Mouse (Mus musculus) left cerebral cortex, postnatal 10 days (tissue): ENCODE results near the gene Slc16a7. TPM values are rescaled to one million over a fixed set of nuclear protein-coding genes. Genes with fewer than 3 reads are reported as not detected.
A peak's percentile ranks its signal among the peaks of the same experiment; 100 is the strongest.

Source experiments
- DNase-seq, 2 experiments: peaks; one replicate each; pipeline ENCODE4 v3.0.0; 2021 to 2022; ENCODE audit warnings: low spot score in 2 of 2, mixed read lengths in 1 of 2; ENCODE audit errors: extremely low spot score in 1 of 2
- intact Hi-C: fragments of 180-260 bp; cut with DNase I; formaldehyde crosslinking; loops from one replicate; pipeline ENCODE4 v1.15.1; 2025
- total RNA-seq, 2 experiments: library from RNA; stranded (reverse); gene quantifications; 2 replicates each; pipeline ENCODE4 v1.2.3; 2021

Slc16a7 gene
- total RNA-seq, 2 experiments from 2014 or later = 115 to 122 TPM

DNA sequence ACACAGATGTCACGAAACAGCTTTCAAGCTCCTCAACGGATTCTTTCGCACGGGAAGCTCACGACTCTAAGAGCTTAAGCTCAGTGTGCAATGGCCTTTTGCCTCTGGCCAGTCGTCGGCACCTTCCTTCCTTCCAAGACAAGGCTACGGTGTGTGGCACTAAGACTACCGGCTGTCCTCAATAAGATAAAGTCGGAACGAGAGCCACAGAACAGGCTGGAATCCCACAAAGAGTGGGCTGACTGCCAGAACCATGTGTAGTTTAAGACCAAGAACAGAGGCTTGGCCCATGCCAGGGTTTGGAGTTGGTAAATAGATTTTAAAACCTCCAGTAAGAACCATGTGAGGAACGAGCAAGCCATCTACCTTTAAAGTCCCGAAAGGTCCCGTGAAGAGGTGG lies 123.8 kb downstream of the Slc16a7 start:
- DNase-seq = peak; percentile 13 to 40
- intact Hi-C loops = loop anchor here (5.0 to 10.0 kb wide), 2 partner anchors 122 to 229 kb away; partner anchors contain the start of gene Slc16a7

DNA sequence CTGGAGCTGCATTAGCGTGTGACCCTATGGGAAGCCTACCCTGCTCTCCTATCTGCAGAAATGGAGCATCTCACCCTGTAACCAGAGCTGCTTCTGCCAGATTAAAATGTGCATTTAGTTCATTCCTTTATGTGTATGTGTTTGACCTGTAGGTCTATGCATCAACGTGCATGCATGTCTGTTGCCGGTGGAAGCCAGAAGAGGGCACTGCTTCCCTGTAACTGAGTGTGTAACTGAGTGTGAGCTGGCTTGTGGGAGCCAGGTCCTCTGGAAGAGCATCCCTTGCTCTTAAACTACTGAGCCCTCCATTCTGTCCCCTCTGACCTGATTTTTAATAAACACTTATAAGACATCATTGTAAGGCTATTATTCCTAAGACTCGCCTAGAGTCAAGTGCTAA lies 124.3 kb downstream of the Slc16a7 start:
- peak in 1 of 2 experiments; percentile 36 for DNase-seq
- intact Hi-C loops = loop anchor here (5.0 to 10.0 kb wide), 2 partner anchors 122 to 230 kb away; partner anchors contain the start of gene Slc16a7

DNA sequence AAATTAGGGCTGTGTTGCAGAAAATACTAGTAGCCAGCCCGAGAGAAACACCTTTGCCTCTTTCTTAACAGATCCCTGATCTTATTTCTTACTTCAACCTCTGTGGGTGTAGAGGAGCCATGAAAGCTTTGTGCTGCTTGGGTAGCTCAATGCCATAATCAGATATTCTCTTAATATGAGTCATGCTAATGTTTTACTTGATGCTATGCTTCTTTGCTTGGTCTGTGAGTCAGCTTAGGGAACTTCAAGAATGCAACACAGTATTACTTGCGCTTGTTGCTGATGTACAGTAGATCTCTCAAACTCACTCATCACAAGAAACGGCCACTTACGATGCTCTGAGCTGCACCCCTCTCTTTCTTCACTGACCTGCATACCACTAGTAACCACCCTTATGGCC lies 133.4 kb downstream of the Slc16a7 start:
- no peak for DNase-seq
- intact Hi-C loops = no loop called here

DNA sequence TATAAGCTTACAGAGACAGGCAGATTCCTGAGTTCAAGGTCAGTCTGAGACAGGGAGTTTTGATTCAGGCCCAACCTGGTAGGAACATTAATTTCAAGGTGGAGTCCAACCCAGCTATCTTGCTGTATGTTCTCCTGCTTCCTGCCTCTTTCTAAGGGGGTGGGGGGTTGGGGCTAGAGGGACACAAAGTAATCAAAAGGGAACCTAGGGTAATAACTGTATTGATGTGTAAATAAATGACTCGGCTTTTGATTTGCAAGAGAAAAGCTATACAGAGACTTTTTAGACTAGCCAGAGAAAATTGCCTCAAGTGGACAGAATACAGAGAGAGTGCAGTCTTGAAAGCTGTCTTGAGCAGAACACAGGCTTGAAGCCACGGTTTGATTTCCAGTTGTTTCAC lies 174.7 kb downstream of the Slc16a7 start:
- no peak for DNase-seq
- intact Hi-C loops = no loop called here

DNA sequence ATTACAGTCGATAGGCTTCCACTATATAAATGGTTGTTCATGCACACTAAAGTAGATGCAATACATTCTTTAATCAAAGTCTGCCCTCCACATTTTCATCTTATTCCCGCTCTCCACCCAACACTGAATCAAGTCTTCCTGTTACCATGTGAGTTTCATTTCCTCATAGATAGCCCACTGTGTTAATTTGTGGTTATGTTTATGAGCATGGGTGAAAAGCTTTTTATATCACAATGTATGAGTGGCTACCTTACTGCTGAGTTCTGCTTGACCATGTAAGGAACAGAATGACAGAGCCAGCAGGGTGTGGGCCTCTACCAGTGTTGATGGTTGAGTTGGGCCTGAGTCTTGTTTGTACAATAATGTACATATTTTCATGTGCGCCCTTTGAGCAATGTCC lies 175.5 kb downstream of the Slc16a7 start:
- intact Hi-C loops = no loop called here
- no peak for DNase-seq

DNA sequence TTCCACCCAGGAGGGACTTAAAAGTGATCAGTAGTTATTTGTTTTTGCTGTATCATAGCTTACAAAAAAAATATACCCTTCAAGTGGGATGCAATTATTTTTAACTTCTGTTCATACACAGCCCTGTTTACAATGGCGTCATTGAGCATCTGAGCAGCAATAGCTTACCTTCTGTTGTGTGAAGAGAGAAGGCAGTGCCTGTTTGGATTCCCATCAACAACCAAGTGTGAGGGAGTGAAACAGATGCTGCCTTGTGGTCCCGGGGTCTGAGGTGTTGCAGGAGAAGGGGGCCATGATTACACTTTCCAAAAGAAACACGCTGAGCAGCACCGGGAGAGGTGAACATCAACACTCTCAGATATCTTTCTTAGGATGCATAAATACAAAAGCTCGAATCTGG lies 201.7 kb downstream of the Slc16a7 start:
- intact Hi-C loops = no loop called here
- no peak for DNase-seq

DNA sequence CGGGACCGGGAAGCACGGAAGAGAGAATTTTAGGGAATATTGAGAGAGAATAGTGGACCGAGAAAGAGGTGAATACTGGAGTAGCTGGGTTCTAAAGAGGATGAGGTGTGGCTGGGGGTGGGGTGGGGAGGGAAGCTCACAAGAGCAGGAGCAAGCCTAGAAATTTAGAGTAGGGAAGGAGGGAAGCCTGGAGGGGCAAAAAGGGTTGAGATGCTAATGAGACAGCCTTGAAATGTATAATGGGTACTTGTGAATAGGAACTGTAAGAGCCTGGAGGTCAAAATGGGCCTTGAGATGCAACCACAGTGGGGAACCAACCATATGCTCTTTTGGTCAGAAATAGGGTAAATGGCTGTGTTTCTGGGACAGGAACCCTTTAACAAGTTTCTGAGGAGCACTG lies 203.9 kb downstream of the Slc16a7 start:
- intact Hi-C loops = no loop called here
- no peak for DNase-seq

DNA sequence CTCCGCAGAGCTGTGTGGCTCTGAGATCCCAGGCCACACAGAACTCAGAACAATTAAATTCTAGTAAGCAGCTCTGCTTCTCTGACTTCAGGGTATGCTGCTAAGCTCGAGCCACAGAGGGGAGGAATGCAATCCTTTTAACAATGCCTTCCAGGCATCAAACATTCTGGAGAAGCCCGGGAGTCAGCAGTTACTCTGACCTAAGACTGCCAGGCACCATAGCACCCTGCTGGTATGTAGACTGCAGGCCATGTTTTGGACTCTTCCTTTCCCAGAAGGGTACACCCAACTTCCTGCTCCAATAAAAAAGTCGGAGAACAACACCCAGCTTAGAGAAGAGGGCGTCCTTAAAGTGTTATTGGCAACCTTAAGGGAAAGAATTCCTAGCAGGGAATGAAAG lies 205.1 kb downstream of the Slc16a7 start:
- no peak for DNase-seq
- intact Hi-C loops = no loop called here

DNA sequence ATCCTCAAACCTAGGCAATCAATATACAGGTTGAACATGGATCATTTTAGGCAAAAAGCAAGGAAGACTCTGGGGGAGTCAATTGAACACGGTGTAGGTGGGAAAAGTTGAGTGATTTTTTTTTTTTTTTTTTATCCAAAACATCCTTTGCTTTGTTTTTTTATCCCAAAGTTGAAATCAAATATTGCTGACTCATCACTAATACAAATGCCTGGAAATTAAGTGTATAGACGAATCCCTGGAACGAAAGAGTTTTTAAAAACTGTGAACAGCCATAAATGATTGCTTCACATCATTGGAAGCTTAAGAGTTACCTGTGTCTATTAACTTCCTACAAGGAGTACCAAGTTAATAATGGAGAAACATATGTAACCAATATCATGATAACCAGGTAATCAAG lies 206.7 kb downstream of the Slc16a7 start:
- DNase-seq = no peak
- intact Hi-C loops = no loop called here

DNA sequence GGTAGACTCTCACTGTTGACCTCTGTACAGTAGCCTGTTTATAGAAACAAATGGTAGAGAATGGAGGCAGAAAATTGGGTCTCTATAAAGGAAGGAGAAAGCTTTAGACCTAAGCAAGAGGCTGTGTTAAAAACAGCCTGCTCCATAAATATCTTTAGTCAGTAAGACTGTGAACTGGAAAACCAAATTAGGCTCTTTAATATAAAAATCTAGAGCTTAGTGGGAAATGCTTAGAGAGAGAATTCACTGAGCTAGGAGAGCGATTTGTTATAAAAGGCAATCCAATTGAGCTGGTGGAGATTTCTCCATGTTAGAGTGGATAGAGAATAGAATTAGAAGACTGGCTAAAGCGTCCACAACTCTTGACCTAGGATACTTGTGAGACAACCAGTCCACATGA lies 211.5 kb downstream of the Slc16a7 start:
- DNase-seq = peak in 1 of 2 experiments; percentile 7
- intact Hi-C loops = no loop called here

DNA sequence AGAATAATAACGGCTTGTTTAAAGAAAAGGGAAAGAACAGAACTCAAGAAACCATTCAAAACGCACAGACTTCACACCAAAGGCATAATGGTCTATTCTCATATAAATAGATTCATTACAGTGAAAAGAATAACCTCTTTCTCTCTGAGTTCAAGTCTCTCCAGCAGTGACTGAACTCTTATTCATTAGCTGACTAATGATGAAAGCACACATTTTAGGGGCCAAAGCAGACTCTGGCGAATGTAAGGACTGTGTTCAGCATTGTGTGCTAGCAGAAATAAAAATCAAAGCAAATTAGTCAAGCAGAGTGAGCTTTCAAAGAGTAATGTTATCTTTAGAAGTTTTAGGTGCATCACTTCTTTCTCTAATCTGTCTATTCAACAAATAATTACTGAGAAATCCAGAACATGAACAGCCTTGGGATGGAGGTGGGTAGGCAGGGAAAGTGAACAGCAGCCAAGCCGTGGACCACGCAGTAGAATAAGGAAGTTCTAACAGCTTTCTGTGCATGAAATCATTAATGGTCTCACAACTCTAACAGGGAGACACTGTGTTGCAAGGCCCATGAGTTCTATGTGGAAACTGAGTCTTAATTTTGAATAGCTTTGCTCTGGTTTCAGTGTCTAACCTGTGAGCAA lies 214.1 kb downstream of the Slc16a7 start:
- no peak for DNase-seq
- intact Hi-C loops = no loop called here

DNA sequence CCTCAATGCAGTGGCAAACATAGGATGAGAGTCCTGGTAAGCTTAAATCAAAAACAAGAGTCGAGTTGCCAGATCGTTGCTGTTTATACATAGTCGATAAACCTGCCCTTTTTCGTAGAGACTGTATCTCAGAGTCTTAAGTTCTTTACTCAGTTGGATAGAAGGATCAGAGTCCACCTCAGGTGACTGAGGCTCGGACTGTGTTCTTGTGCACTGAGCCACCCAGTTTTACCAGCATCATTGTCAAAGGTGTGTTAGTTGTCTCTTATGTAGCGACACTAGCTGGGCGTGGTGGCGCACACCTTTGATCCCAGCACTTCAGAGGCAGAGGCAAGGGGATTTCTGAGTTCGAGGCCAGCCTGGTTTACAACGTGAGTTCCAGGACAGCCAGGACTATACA lies 217.6 kb downstream of the Slc16a7 start:
- intact Hi-C loops = no loop called here
- no peak for DNase-seq

DNA sequence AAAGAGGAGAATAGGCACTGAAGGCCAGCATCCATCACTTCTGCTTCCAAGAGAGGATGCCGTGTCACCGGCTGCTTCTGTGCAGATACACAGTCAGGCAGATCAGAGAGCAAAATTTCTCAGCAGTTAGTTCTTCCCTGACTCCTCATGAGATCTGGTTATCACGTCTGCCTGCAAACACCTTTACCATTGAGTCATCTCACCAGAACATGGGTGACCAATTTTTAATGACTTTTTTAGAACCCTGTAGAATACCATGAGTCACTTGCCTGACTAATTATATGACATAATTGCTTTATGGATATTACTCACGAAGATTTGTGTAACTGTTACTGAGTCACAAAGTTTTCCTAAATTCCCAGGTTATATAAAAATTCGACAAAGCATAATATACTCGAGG lies 218.1 kb downstream of the Slc16a7 start:
- no peak for DNase-seq
- intact Hi-C loops = no loop called here
